Mouse (Mus musculus) layer of hippocampus, postnatal 14 days (tissue): ENCODE results near the gene Slc22a23. TPM values are rescaled to one million over a fixed set of nuclear protein-coding genes. Genes with fewer than 3 reads are reported as not detected.

ENCODE experiments used
- DNase-seq, 2 experiments: peaks; one replicate each; pipeline ENCODE4 v3.0.0; 2021 to 2022; ENCODE audit warnings: low spot score in 2 of 2, mixed read lengths in 1 of 2
- total RNA-seq, 2 experiments: library from RNA; stranded (reverse); gene quantifications; 2 replicates each; pipeline ENCODE4 v1.2.3; 2021

Slc22a23 gene
- total RNA-seq, 2 experiments from 2014 or later, result 50.9 to 53.6 TPM

DNA sequence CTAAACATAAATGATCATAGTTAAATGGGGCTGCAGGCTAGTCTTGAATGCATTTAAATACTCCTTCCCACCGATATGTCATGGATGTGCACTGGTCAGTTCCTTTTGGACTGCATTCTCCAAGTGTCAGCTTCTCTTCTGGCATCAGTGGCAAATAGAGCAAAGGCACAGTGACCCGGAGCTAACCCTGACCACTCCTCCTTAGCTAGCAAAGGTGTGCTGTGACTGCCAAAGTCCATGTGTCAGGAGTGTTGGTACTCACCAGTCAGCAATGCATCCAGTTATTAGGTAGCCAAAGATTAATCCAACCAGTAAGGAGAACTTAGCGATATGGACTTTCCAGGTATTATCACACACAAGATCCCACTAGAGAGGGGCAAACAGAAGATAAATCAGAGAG lies 40.1 kb downstream of the Slc22a23 start:
- DNase-seq, result no peak

DNA sequence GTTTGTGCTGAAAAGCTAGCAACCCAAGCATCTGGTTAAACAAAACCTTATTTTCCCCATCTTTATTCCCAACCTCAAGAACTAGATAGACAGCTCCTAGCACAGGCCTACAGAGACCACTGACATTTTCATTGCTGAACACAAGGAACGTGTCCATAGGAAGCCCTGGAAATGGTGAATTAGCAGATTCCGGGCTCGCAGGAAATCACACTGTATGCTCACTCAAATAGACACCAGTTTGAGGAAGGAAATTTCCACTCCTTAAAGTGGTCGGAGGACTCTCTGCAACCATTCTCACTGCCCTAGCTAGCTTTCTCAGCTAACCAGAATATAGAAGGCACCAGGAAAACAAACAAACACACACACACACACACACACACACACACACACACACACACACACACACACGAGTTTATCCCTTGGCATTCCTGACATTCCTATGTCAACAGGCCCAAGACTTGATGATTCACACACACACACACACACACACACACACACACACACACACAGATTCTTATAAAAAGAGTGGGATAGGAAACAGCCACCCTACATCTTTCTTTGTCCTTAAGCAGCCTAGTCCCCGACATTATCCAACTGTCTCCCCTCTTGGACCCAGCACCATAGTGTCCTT lies 41.5 kb downstream of the Slc22a23 start:
- no peak for DNase-seq

DNA sequence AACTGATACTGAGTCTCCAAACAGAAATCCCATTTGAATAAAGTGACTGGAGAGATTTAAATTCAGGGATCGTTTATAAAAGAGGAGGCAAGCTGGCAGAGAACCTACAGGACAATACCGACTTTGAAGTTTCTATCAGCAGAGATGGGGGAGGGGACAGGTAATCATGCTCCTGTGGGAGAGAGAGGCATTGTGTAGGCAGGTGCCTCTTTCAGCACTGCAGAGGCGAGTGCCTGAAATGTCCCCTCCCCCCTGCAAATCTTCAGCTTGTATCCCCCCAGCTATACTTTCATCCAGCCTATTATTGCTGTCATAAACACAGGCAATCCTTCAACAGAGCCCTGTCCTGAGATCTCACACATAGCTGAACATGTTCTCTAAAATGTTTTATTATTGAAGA lies 43.4 kb downstream of the Slc22a23 start:
- no peak for DNase-seq

DNA sequence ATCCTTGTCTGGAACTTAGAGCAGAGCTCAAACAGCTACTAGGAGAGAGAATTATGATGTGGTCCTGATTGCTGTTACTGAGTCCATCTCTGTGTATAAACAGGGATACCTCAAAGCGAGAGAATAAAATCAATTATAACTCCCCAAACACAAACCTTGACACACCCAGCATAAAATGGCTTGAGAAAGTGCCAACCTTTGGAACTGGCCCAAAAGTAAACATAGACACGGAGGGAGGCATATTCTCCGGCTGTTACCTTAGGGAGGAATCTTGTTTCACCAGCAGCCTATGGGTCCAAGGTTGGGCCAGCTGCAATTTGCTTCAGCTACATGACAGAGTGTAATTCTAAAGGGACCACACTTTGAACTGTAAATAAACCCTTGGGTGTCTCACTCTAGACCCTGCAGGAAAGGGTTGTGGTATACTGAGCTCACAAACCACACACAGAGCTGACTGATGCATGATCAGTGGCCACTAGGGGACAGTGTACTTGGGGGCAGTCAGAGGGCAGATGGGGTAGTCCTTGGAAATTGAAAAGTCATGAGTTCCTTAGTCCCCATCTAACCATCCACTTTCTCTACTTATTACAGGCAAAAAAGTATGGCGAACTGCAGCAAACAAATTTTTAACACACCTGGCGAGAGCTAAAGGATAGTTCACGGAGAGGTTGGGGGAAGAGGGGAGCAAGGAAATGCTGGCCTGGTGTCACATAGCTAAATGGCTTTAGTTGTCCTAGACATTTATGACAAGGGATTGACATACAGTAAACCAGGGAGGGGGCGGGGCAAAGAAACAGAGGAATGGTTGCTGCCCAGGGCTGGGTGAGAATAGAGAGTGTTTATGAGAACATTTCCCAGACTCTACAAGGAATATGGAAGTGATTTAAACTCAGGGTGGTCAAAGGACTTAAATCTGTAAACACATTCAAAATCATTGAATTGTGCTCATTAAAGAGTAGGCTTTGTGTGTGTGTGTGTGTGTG lies 45.3 kb downstream of the Slc22a23 start:
- DNase-seq, result no peak

DNA sequence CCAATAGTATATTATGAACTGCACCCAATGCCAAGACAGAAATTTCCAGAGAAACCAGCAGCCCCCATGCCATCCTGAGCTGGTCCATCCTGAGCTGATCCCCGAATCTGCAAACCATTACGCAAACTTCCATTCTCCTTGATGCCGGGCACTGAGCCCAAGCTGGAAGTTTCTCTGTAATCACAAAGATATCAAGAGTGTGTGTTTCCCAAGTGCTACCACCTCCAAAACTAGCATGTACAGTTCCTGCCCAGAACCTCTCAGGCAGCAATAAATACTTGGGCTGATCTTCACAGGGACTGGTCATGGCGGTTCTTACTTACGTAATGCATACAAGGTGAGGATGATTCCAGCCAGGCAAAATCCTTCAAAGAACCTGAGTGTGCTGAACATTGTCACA lies 46.3 kb downstream of the Slc22a23 start:
- DNase-seq, result no peak

DNA sequence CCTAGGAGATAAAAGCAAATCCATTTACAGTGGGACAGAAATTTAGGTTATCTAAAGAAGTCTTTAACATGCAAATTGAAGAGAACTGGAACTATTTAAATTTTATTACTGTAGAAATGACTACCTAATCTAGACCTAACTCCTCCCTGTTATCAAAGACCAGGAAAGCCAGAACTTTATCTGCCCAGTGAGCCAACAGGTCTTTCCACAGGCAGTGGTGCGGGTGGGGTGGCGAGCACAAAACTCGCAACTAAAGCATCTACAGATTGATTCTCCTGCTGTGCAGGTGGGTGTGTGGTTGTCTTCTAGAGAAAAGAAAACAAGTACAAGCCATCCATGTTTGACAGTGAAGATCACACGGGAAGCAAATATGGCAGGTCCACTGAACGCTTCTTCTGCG lies 46.9 kb downstream of the Slc22a23 start:
- no peak for DNase-seq

DNA sequence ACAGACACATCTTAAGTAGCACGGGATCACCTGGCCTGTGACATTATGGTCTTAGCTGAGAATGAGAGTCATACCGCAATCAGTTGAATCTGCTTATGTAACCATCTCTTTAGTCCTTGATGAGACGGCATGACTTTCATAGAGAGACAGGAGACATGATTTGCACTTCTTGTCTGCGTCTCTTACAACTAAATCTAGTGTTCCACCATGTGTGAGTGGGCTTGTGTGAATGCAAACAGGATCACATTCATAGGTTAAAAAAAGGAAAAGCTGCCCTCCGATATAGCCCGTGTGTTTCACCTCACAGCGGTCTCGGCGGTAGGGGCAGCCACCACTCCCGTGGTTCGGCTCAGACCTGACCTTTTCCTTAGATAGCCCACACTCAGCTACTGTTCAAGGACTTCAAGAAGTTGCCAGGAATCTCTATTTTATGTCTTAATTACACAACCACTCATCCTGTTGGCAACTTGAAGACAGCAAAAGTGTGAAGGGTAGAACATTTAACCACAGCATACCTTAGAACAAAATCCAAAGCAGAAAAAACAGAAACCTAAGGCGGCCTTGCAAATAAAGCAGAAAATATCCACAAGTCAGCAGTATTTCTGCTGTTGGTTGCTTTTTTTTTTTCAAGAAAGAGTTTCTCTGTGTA lies 49.1 kb downstream of the Slc22a23 start:
- DNase-seq, result no peak

DNA sequence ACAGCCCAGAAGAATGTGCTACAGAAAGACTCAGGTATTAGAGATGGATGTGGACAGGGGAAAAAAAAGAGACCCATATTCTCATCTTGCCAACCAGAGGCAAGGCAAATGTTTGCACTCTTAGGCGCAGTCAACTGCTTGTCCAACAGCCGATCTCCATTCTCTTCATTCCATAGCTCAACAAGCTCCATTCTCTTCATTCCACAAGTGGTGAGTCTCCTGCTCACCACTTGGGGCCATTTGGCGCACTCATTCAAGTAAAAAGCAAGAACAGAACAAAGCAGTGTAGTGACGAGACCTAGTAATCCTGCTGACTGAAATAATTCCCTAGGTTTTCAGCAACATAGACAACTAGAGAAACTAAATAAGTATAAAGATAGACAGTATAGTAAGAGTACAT lies 50.8 kb downstream of the Slc22a23 start:
- no peak for DNase-seq

DNA sequence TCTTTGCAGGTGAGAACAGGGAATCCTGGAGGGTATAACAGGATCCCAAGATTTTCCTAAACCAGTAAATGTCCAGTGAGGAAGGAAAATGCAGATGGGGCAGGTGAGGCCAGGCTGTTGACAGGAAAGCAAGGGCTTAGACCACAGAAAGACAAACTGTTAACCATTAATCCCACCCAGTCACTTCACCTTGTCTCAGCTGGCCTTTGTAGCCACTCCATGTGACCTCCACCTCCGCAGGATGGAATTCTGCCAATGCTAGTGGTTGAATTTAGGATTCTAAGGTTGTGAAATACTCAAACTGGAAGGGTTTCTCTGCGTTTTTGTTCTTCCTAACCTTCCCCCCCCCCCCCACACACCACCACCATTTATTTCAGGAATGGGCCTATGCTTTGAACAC lies 52.9 kb downstream of the Slc22a23 start:
- no peak for DNase-seq

DNA sequence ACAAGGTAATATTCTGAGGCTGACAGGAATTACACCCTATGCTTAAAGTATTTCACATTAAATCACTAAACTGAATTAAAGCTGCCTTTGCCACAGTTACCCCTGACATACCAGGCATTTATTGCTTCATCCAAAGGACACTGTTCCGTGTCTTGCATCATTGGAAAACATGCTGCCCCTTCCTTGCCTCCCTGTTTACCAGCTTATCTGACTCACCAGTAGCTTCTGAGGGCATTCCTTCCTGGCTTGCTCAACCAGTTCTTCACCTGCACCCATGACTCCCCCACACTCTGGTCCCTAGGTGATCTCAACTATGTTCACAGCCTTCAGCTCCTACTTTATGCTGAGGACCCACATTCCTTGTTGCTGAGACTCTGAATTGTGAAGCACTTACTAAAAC lies 54.6 kb downstream of the Slc22a23 start:
- DNase-seq, result no peak

DNA sequence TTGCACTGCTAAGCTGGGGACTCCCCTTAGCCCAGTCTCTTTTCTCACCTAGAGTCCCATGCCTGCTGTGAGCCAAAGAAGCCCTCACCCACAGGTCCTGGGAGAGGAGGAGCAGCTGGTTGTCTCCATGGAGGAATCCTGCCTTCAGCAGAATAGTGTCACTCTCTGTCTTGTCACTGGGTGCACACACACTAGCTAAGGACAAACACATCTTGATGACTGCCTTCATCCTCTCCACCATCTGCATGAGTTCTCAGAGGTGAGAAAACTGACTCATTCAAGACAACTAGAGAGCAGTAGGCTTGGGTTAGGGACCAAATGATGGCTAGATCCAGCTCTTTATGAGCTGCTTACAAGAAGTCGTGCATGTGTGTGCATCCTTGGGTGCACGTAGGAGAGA lies 55.4 kb downstream of the Slc22a23 start:
- DNase-seq, result no peak

DNA sequence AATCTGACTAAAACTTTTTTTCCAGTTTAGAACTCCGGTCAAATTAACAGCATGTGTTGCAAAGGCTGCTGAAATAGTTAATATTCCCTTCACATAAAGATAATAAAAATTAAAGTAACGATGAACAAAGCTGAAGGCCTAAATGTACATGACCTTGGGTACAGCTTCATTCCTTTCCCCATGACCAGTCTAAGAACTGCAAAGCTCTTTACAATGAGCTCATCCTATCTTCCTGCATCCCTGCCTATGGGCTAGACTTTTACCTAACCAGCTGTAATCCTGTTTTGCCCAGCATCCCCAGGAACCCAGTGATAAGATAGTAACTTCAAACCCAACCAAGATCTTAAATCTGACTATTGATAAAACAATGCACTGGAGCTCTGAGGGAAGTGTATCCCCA lies 56.9 kb downstream of the Slc22a23 start:
- DNase-seq, result no peak

DNA sequence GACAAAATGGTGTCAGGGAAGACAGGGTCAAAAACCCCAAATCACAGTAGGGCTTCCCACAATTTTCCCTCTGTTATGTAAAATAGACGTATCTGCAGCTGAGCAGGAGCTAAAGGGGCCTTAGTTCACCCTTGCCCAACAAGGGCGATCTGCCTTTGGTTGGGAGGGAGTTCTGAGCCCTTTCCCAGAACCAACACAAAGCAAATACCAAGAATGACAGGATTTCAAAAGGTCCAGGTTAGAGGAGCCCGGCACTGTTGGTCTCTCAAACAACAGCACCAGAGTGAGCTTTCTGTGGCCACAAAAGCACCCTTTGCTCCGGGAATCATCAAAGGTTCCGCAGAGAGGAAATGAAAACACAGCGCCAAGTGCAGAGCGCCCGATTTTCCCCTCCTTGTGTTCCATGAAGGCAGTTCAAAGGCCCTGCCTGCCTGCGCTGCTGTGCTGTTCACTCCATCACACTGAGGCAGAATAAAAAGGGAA lies 57.3 kb downstream of the Slc22a23 start:
- DNase-seq, result peak in 1 of 2 experiments; percentile 37

DNA sequence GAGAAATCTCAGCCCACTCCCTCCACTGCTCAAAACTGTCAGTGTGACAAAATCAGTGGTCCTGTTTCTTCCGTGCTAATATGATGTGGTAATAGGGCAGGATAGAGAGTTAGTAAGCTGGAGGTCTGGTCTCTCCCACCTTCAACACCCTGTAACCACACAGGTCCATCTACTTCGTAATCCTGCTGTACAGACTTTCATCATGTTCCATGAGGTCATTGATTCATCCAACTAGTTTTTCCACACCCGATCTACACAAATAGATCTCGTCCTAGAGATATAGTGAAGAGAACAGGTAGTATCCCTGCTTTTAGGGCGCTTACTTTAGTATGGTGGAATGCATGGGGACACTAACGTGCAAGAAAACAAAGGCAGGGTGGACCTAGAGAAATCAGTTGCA lies 63.6 kb downstream of the Slc22a23 start:
- no peak for DNase-seq

DNA sequence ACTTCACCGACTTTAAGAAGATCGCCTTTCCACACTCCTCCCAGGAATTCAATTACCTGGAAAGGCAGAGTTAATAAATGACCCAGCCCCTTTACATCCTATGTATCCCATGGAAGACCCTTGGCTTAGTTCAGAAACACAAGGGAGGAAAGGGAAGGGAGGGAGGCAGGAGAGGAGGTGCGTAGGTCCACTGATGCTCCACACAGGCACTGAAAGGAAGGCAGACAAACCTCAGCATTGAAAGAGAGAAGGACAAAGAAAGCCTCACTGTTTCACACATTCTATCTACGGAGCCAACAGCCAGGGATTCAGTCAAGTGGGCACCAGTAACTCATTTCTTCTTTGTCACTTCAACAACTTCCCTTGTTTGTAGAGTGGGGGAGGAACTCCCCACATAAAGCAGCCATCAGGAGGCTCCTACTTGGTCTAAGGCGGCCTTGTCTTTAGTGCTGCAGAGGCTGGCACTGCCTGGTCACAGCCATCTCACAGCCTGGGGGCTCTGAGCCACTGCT lies 66.2 kb downstream of the Slc22a23 start:
- DNase-seq, result peak; percentile 27 to 47

DNA sequence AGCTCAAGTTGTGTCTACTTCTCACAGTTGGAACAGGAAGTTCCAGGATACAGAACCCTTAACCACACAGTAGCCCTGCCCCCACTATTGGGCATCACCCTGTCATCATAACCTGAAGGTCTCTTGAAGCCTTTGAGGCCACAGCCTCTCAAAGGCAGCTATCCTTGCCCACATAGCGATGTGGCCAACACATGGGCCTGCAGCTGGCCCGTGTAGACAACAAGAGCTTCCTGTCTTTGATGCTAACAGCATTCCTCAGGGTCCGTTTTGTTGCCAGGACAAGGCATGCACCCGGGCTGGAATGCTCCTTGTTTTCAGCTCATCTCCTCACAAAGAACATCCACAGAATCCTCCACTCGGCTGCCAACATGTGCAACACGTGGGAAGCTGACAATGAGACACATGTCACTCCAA lies 66.7 kb downstream of the Slc22a23 start:
- peak; percentile 30 to 58 for DNase-seq

DNA sequence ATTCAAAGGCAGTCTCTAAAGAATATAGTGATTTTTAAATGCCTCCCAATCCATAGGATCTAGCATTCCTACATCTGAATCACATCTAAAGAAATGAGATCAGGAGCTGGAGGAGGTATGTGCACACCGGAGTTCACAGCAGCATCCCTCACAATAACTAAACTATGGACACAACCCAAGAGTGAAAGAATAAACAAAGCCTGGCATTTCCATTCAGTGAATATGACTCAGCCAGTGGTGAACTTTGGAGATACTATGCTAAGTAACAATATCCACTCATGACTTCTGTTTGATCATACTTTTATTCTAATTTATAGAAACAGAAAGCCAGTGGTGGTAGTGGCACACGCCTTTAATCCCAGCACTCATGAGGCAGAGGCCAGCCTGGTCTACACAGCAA lies 67.4 kb downstream of the Slc22a23 start:
- DNase-seq, result no peak

DNA sequence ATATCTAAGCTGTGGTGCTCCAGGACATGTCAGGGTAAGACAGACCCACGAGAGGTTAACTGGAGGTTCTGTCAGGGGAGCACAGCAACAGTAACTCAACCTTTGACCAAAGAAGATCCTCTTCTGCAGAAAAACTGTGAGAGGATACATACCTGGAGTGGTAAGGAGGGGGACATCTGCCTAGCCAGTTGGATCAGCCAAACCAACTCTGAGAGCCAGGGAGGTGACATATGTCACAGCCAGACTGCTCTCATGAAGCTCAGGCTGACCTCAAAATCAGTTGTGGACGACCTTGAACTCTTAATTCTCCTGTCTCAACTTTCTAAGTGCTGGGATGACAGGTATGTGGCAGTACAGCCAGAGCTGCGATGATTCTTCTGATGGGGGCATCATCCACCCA lies 68.0 kb downstream of the Slc22a23 start:
- no peak for DNase-seq

DNA sequence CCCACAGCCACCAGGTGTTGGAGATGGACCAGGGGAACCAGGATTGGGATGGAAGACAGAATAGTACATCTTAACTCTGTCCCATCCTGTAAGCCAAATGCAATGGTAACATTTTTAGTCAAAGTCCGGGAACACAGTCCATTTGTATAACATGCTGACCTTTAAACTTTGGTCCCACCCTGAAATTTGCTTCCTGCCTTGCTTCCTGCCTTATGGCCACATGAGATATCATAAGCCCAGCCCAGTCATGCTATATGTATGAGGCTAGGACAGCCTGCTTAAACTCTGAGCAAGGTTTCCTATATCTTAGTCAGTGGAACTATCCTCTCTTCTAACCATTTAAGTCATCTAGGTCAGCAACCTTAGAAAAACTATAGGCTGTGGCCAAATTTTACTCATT lies 70.1 kb downstream of the Slc22a23 start:
- DNase-seq, result no peak

DNA sequence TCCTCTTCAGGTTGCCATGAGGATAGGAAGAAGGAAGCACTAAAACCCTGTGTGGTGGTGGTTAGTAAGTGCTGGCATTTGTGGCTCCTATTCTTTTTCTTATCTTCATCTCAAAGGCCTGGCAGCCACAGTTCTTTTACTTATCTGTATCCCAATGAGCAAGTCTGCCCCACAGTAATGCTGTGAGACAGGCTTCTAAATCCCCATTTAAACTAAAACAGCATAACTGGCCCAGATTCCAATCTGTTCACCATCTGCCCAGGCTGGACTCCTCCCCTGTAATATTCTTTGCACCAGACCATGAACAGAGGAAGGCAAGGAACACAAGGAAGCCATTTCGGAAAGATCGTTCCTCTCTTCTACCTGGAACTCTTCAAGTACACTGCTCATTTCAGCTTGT lies 70.6 kb downstream of the Slc22a23 start:
- no peak for DNase-seq

DNA sequence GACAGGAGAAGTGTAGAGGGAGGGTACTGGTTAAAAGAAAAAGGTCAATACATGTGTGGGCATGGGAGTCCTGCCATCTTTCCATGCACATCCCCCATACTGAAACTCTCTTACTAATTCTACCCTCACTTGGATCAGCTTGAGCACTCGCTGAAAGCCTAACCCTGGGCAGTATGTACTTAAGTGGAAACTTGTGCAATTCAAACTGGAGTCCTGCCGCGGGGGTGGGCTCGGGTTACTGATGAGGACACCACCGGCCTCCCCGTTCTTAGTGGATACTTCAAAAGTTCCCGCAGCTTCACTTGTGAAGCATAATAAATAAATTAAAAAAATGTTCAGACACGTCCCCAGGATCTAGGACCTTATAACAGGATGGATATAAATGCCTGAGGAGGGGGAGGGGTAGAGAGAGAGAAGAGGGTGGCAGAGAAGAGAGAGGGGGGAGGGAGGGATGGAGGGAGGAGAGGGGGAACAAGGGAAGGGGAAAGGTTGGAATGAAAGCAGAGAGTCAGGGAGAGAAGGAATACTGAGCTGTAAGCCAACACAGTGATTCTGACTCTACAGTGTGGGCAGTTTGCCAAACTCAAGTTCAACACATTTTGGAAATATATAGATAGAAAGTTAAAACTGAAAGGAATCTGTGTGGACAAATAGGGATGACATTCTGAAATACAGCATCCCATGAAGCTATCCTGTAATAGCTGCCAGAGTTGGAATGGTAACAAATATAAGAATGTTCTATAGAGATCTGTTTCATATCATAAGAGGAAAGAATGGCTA lies 72.5 kb downstream of the Slc22a23 start:
- DNase-seq, result no peak
